Mouse (Mus musculus): Measurements from ENCODE around the gene Ptov1. TPM values are rescaled to one million over a fixed set of nuclear protein-coding genes. Genes with fewer than 3 reads are reported as not detected.

Ptov1 gene
- polyA plus RNA-seq, 2 experiments: 471 to 751 TPM

DNA sequence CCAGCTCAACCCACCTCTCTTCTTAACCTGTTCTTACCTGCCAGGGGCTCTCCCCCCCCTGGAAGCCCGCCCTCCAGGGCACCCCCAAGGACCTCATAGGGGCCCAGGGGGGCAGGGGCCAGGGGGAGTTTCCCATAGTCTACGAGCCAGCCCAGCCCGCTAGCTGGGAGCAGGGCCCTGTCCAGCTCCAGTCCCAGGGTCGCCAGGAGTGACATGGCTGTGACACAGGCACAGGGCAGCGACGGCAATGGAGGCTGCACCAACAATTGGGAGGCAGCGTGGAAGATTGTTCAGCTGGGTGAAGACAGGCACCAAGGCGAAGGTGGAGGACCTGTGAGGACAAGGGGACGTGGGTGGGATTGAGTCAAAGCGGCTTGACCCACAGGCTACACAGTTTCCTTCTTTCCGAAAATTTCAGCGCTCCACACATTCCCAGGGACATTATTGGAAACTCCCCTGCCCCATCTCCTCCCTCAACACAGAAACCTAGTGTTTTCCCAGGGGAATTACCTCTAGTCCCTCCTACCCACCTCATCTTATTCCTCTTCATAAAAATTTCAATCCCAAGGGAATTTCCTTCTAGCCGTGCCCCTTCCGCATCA is 54.5 kb downstream of the Ptov1 start:
- ATAC-seq (ENCODE audit: low FRiP score, low read depth): no peak
- Histone ChIP-seq H3K4me1 (ENCODE audit: control insufficient read depth, insufficient read depth, low read length) (peaks cover 29% of the 10 kb centered on the region), H3K36me3 (ENCODE audit: control insufficient read depth, insufficient read depth, low read length) (peaks cover 21% of the 10 kb centered on the region; the same call in 1 of the 2 replicates), H3K27ac (replicated peaks; ENCODE audit: low read depth, low read length) (peak overlapping the region; percentile 95; the same call in 1 of the 2 replicates), H3K9me3 (ENCODE audit: control insufficient read depth, low read length) (no peaks in the 10 kb centered on the region), H3K4me2 (replicated peaks; ENCODE audit: low read depth, low read length, severe bottlenecking) (peak overlapping the region; percentile 74), H3K9ac (ENCODE audit: low read depth, low read length, severe bottlenecking) (peak overlapping the region; percentile 43; the same call in 1 of the 2 replicates), H3K27me3 (ENCODE audit: control insufficient read depth, insufficient read depth, low read length) (no peaks in the 10 kb centered on the region), H3K4me3 (replicated peaks; ENCODE audit: low read length) (peak overlapping the region; percentile 87)
- no peak for TF ChIP-seq POLR2A (IDR thresholded peaks at IDR 0.05; ENCODE audit: borderline replicate concordance, extremely low read depth, insufficient read depth, insufficient read length)
- WGBS: 25% methylated on average over 14 of the region's 14 CpGs
- DNase-seq (ENCODE audit: low spot score): peak; percentile 49

DNA sequence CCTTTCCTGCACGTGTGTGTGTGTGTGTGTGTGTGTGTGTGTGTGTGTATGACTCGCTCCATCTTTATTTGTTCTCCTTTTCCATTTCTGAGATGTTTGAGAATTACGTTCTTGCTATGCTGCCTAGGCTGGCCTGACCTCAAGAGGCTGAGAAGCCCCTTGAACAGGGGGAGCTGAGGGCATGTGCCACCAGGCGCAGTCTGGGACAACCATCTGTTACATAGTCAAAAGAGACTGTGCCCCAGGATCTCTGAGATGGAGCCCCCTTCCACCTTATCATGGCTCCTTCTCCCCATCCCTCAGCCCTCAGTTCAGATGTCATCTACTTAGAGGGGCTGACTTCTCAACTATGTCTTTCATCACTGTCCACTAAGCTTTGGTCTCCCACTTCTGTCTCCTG is 55.2 kb downstream of the Ptov1 start:
- DNase-seq (ENCODE audit: low spot score) (no peak), ATAC-seq (ENCODE audit: low FRiP score, low read depth) (no peak)
- Histone ChIP-seq H3K36me3 (ENCODE audit: control insufficient read depth, insufficient read depth, low read length) (peaks cover 21% of the 10 kb centered on the region; the same call in 1 of the 2 replicates), H3K27ac (replicated peaks; ENCODE audit: low read depth, low read length) (no peak overlapping the region), H3K4me3 (replicated peaks; ENCODE audit: low read length) (no peak overlapping the region), H3K9ac (ENCODE audit: low read depth, low read length, severe bottlenecking) (no peak overlapping the region), H3K4me2 (replicated peaks; ENCODE audit: low read depth, low read length, severe bottlenecking) (no peak overlapping the region), H3K27me3 (ENCODE audit: control insufficient read depth, insufficient read depth, low read length) (no peaks in the 10 kb centered on the region), H3K4me1 (ENCODE audit: control insufficient read depth, insufficient read depth, low read length) (peaks cover 29% of the 10 kb centered on the region), H3K9me3 (ENCODE audit: control insufficient read depth, low read length) (no peaks in the 10 kb centered on the region)
- WGBS: 90% methylated on average over 4 of the region's 4 CpGs
- TF ChIP-seq POLR2A (IDR thresholded peaks at IDR 0.05; ENCODE audit: borderline replicate concordance, extremely low read depth, insufficient read depth, insufficient read length): no peak

DNA sequence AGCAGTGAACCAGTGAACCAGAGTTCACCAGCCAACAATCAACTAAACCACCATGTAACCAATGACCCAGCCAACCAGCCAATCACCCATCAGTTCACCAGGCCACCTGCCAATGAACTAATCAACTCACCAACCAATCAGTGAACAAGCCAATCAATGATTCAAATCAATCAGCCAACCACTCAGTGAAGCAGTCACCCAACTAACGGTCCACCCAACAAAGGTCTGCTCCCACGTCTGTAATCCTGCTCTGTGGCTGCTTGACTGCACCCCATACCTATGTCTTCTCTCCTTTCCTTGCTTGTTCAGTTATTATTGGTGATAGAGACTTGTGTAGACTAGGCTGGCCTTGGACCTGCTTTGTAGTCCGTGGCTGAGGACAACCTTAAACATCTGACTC is 55.6 kb downstream of the Ptov1 start:
- DNase-seq (ENCODE audit: low spot score): no peak
- H3K4me2 ChIP-seq (replicated peaks; ENCODE audit: low read depth, low read length, severe bottlenecking): no peak overlapping the region
- H3K36me3 ChIP-seq (ENCODE audit: control insufficient read depth, insufficient read depth, low read length): peaks cover 17% of the 10 kb centered on the region; the same call in 1 of the 2 replicates
- H3K27me3 ChIP-seq (ENCODE audit: control insufficient read depth, insufficient read depth, low read length): no peaks in the 10 kb centered on the region
- H3K9ac ChIP-seq (ENCODE audit: low read depth, low read length, severe bottlenecking): no peak overlapping the region
- H3K9me3 ChIP-seq (ENCODE audit: control insufficient read depth, low read length): no peaks in the 10 kb centered on the region
- TF ChIP-seq POLR2A (IDR thresholded peaks at IDR 0.05; ENCODE audit: borderline replicate concordance, extremely low read depth, insufficient read depth, insufficient read length): no peak
- H3K4me1 ChIP-seq (ENCODE audit: control insufficient read depth, insufficient read depth, low read length): peaks cover 25% of the 10 kb centered on the region
- no peak for ATAC-seq (ENCODE audit: low FRiP score, low read depth)
- no peak overlapping the region for H3K27ac ChIP-seq (replicated peaks; ENCODE audit: low read depth, low read length)
- no peak overlapping the region for H3K4me3 ChIP-seq (replicated peaks; ENCODE audit: low read length)
- 92% methylated on average over 3 of the region's 3 CpGs for WGBS

MicroRNA genes within 50 kb of the gene (microRNA counts, 519-probe panel; counts per million panel counts)
- microRNA mmu-miR-707: not detected

Small RNA genes within 50 kb of the gene (microRNA-seq; reads per million reads assigned to microRNA genes)
- not detected for gene Mir707

Other genes starting within 250 kb of the Ptov1 start
- 1.7 and 2.5 TPM in 2 replicates for gene Myh14, start 198.9 kb downstream of the Ptov1 start, polyA plus RNA-seq (2012; rRNA removed)
- 3.7 and 4.8 TPM in 2 replicates for gene Myh14, start 198.9 kb downstream of the Ptov1 start, polyA plus RNA-seq (2014; fragmentation: Nextera tagmentation; extraction: Ambion mirVana)
- not detected in 2 replicates for gene Izumo2, start 161.0 kb downstream of the Ptov1 start, polyA plus RNA-seq (2012; rRNA removed)
- not detected in 2 replicates for gene Izumo2, start 161.0 kb downstream of the Ptov1 start, polyA plus RNA-seq (2014; fragmentation: Nextera tagmentation; extraction: Ambion mirVana)
- gene Vrk3, start 121.4 kb downstream of the Ptov1 start, polyA plus RNA-seq (2012; rRNA removed): 39.9 and 44.6 TPM in 2 replicates
- gene Vrk3, start 121.4 kb downstream of the Ptov1 start, polyA plus RNA-seq (2014; fragmentation: Nextera tagmentation; extraction: Ambion mirVana): 28.8 and 30.9 TPM in 2 replicates
- 1.1 and 1.6 TPM in 2 replicates for gene Zfp473, start 118.7 kb downstream of the Ptov1 start, polyA plus RNA-seq (2012; rRNA removed)
- gene Zfp473, start 118.7 kb downstream of the Ptov1 start, polyA plus RNA-seq (2014; fragmentation: Nextera tagmentation; extraction: Ambion mirVana): 1.4 and 1.7 TPM in 2 replicates
- gene Nup62, start 53.7 kb downstream of the Ptov1 start, polyA plus RNA-seq (2012; rRNA removed): 92.5 and 133 TPM in 2 replicates
- 53.0 and 53.9 TPM in 2 replicates for gene Nup62, start 53.7 kb downstream of the Ptov1 start, polyA plus RNA-seq (2014; fragmentation: Nextera tagmentation; extraction: Ambion mirVana)
- 0.87 and 1.0 TPM in 2 replicates for gene Il4i1, start 53.4 kb downstream of the Ptov1 start, polyA plus RNA-seq (2012; rRNA removed)
- gene Il4i1, start 53.4 kb downstream of the Ptov1 start, polyA plus RNA-seq (2014; fragmentation: Nextera tagmentation; extraction: Ambion mirVana): 1.6 and 2.5 TPM in 2 replicates
- gene Atf5, start 53.1 kb downstream of the Ptov1 start, polyA plus RNA-seq (2012; rRNA removed): 47.9 and 69.8 TPM in 2 replicates
- 3.1 and 3.7 TPM in 2 replicates for gene Atf5, start 53.1 kb downstream of the Ptov1 start, polyA plus RNA-seq (2014; fragmentation: Nextera tagmentation; extraction: Ambion mirVana)
- 179 and 270 TPM in 2 replicates for gene Akt1s1, start 20.8 kb downstream of the Ptov1 start, polyA plus RNA-seq (2012; rRNA removed)
- 66.1 and 70.5 TPM in 2 replicates for gene Akt1s1, start 20.8 kb downstream of the Ptov1 start, polyA plus RNA-seq (2014; fragmentation: Nextera tagmentation; extraction: Ambion mirVana)
- gene Tbc1d17, start 20.7 kb downstream of the Ptov1 start, polyA plus RNA-seq (2012; rRNA removed): 86.0 and 103 TPM in 2 replicates
- gene Tbc1d17, start 20.7 kb downstream of the Ptov1 start, polyA plus RNA-seq (2014; fragmentation: Nextera tagmentation; extraction: Ambion mirVana): 76.0 and 81.7 TPM in 2 replicates
- gene Pnkp, start 12.6 kb downstream of the Ptov1 start, polyA plus RNA-seq (2012; rRNA removed): 28.7 and 32.0 TPM in 2 replicates
- 23.8 and 26.6 TPM in 2 replicates for gene Pnkp, start 12.6 kb downstream of the Ptov1 start, polyA plus RNA-seq (2014; fragmentation: Nextera tagmentation; extraction: Ambion mirVana)
- gene Med25, start 22.9 kb upstream of the Ptov1 start, polyA plus RNA-seq (2012; rRNA removed): 142 and 181 TPM in 2 replicates
- 69.1 and 73.5 TPM in 2 replicates for gene Med25, start 22.9 kb upstream of the Ptov1 start, polyA plus RNA-seq (2014; fragmentation: Nextera tagmentation; extraction: Ambion mirVana)
- 48.7 and 72.6 TPM in 2 replicates for gene Fuz, start 26.3 kb upstream of the Ptov1 start, polyA plus RNA-seq (2012; rRNA removed)
- 21.7 and 25.0 TPM in 2 replicates for gene Fuz, start 26.3 kb upstream of the Ptov1 start, polyA plus RNA-seq (2014; fragmentation: Nextera tagmentation; extraction: Ambion mirVana)
- gene Ap2a1, start 59.7 kb upstream of the Ptov1 start, polyA plus RNA-seq (2012; rRNA removed): 113 and 141 TPM in 2 replicates
- gene Ap2a1, start 59.7 kb upstream of the Ptov1 start, polyA plus RNA-seq (2014; fragmentation: Nextera tagmentation; extraction: Ambion mirVana): 72.2 and 75.7 TPM in 2 replicates
- 0.05 TPM in 1 of 2 replicates, not detected in the other for gene Tsks, start 73.4 kb upstream of the Ptov1 start, polyA plus RNA-seq (2012; rRNA removed)
- gene Tsks, start 73.4 kb upstream of the Ptov1 start, polyA plus RNA-seq (2014; fragmentation: Nextera tagmentation; extraction: Ambion mirVana): 0.14 TPM in 1 of 2 replicates, not detected in the other
- 78.9 and 115 TPM in 2 replicates for gene Cpt1c, start 105.1 kb upstream of the Ptov1 start, polyA plus RNA-seq (2012; rRNA removed)
- 26.3 and 33.6 TPM in 2 replicates for gene Cpt1c, start 105.1 kb upstream of the Ptov1 start, polyA plus RNA-seq (2014; fragmentation: Nextera tagmentation; extraction: Ambion mirVana)
- gene Prmt1, start 116.8 kb upstream of the Ptov1 start, polyA plus RNA-seq (2012; rRNA removed): 607 and 720 TPM in 2 replicates
- gene Prmt1, start 116.8 kb upstream of the Ptov1 start, polyA plus RNA-seq (2014; fragmentation: Nextera tagmentation; extraction: Ambion mirVana): 166 and 187 TPM in 2 replicates
- 142 and 168 TPM in 2 replicates for gene Irf3, start 127.9 kb upstream of the Ptov1 start, polyA plus RNA-seq (2012; rRNA removed)
- 92.5 and 92.7 TPM in 2 replicates for gene Irf3, start 127.9 kb upstream of the Ptov1 start, polyA plus RNA-seq (2014; fragmentation: Nextera tagmentation; extraction: Ambion mirVana)
- gene Bcl2l12, start 128.9 kb upstream of the Ptov1 start, polyA plus RNA-seq (2012; rRNA removed): 81.3 and 104 TPM in 2 replicates
- 54.9 and 62.9 TPM in 2 replicates for gene Bcl2l12, start 128.9 kb upstream of the Ptov1 start, polyA plus RNA-seq (2014; fragmentation: Nextera tagmentation; extraction: Ambion mirVana)
- gene Scaf1, start 146.6 kb upstream of the Ptov1 start, polyA plus RNA-seq (2012; rRNA removed): 114 and 135 TPM in 2 replicates
- gene Scaf1, start 146.6 kb upstream of the Ptov1 start, polyA plus RNA-seq (2014; fragmentation: Nextera tagmentation; extraction: Ambion mirVana): 50.7 and 58.3 TPM in 2 replicates
- 53.8 and 60.9 TPM in 2 replicates for gene Rras, start 148.2 kb upstream of the Ptov1 start, polyA plus RNA-seq (2012; rRNA removed)
- gene Rras, start 148.2 kb upstream of the Ptov1 start, polyA plus RNA-seq (2014; fragmentation: Nextera tagmentation; extraction: Ambion mirVana): 42.8 and 43.7 TPM in 2 replicates
- gene Prr12, start 183.1 kb upstream of the Ptov1 start, polyA plus RNA-seq (2012; rRNA removed): 25.2 and 26.8 TPM in 2 replicates
- 16.0 and 19.6 TPM in 2 replicates for gene Prr12, start 183.1 kb upstream of the Ptov1 start, polyA plus RNA-seq (2014; fragmentation: Nextera tagmentation; extraction: Ambion mirVana)
- 82.7 and 86.8 TPM in 2 replicates for gene Nosip, start 192.6 kb upstream of the Ptov1 start, polyA plus RNA-seq (2012; rRNA removed)
- 68.1 and 69.6 TPM in 2 replicates for gene Nosip, start 192.6 kb upstream of the Ptov1 start, polyA plus RNA-seq (2014; fragmentation: Nextera tagmentation; extraction: Ambion mirVana)
- gene Prrg2, start 192.9 kb upstream of the Ptov1 start, polyA plus RNA-seq (2012; rRNA removed): 50.4 and 54.1 TPM in 2 replicates
- 18.6 and 21.4 TPM in 2 replicates for gene Prrg2, start 192.9 kb upstream of the Ptov1 start, polyA plus RNA-seq (2014; fragmentation: Nextera tagmentation; extraction: Ambion mirVana)
- gene Rcn3, start 222.4 kb upstream of the Ptov1 start, polyA plus RNA-seq (2012; rRNA removed): 679 and 759 TPM in 2 replicates
- gene Rcn3, start 222.4 kb upstream of the Ptov1 start, polyA plus RNA-seq (2014; fragmentation: Nextera tagmentation; extraction: Ambion mirVana): 569 and 577 TPM in 2 replicates
- gene Fcgrt, start 234.1 kb upstream of the Ptov1 start, polyA plus RNA-seq (2012; rRNA removed): 56.1 and 64.6 TPM in 2 replicates
- 88.4 and 89.0 TPM in 2 replicates for gene Fcgrt, start 234.1 kb upstream of the Ptov1 start, polyA plus RNA-seq (2014; fragmentation: Nextera tagmentation; extraction: Ambion mirVana)